Mouse (Mus musculus): ENCODE measurements around the gene Defb25.
A peak's percentile ranks its signal among the peaks of the same experiment; 100 is the strongest.

Gene Defb25

DNA sequence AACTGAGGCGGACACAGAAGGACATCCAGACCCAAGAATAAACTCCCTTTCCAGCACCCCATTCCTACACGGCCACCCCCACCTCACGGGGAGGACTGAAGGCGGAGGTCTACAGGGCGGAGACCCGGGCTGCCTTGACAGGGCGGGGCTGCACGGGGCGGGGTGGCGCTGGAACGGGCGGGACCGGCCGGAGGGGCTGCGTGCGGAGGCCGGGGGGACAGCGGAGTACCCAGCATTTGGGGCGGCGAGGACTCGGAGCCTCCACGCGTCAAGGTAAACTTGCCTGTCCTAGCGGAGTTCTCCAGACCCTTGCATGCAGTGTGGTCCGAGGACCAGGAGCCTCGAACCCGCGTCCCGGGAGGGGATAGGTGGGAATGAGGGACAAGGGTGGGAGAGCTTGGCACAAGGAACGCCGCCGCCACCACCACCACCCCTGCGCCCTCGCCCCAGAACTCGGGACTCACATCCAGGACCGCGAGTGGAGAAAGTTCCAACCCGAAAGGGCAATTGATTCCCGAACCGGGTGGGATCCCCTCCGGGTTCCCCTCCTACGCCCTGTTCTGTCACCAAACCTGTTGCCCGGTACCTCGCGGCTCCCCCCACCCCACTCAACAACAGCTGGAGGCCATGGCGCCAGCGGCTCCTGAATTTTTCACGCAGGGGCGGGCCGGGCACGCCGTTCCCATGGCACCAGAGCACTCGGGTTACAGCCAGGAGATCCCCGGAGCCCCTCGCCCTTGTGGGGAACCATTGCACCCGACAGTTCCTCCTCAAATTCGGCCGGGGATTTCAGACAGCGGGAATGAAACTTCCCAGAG lies 4.1 kb upstream of the Defb25 start, which contains the start of gene Rem1:
Rem1 (plus strand) TSS at position 178 of the 818 bp plus-strand sequence.
- peak in 1 of 2 experiments; percentile 24 for DNase-seq

DNA sequence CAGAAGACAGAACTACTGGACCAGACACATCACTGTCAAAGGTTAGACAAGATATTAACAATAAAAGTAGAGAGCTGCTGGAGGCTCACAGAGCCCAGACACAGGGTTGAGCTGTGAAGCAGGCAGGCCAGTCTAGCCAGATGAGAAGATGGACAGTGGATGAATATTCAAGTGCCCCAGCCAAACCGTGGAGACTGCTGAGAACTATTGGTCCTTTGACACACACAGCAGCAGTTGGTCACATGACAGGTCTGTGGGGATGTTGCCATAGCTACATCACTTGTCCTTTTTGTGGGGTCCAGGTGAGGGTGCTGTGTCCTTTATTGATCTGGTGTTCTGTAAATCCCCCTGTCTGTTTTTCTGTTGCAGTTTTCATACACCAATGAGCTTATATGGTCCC lies 2.4 kb upstream of the Defb25 start:
- DNase-seq = no peak

GRCm38 (mm10) chr2:152624566-152624965 lies 1.7 kb upstream of the Defb25 start:
- DNase-seq = no peak

- DNase-seq = no peak
These were observed 702 bp downstream of the Defb25 start for GRCm38 (mm10) chr2:152622151-152622550.

GRCm38 (mm10) chr2:152620367-152621134 lies 2.3 kb downstream of the Defb25 start:
- peak; percentile 36 to 47 for DNase-seq

GRCm38 (mm10) chr2:152617374-152617773 lies 5.5 kb downstream of the Defb25 start:
- no peak for DNase-seq

DNA sequence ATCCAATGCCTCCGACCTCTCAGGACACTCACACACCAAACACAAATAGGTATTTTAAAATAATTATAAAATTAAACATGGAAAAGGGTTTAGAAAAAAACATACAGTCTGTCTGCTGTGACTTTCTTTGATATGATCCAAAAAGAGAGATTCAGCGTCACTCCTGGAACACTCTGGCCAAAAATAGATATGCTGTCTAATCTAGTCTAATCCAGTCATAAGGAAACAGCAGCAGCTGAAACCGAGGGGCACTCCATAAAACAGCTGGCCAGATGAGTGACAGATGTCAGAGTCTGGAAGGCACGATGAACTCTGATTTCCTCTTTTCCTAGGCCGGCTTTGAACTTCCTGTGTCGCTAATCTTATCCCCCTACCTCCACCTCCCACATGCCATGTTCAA lies 6.4 kb downstream of the Defb25 start:
- DNase-seq = no peak

GRCm38 (mm10) chr2:152615563-152615962 lies 7.3 kb downstream of the Defb25 start:
- peak; percentile 25 to 42 for DNase-seq

- no peak for DNase-seq
These were observed 10.7 kb downstream of the Defb25 start for GRCm38 (mm10) chr2:152612193-152612592.

DNA sequence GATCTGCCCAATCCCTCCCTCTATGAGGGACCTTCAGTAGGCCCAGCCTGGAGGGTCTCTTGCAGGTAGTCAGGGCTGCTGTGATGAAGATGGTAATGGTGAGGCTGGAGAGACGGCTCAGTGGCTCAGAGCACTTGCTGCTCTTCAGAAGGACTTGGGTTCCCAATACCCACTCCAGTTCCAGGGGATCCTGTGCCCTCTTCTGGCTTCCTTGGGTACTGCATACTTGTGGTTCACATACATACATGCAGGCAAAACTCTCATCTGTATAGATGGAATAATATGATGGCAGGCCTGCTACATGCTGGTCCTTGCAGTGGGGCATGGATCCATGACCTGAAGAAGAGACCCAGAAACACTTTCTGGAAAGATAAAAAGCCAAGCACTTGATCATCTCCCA lies 14.1 kb downstream of the Defb25 start:
- no peak for DNase-seq

DNA sequence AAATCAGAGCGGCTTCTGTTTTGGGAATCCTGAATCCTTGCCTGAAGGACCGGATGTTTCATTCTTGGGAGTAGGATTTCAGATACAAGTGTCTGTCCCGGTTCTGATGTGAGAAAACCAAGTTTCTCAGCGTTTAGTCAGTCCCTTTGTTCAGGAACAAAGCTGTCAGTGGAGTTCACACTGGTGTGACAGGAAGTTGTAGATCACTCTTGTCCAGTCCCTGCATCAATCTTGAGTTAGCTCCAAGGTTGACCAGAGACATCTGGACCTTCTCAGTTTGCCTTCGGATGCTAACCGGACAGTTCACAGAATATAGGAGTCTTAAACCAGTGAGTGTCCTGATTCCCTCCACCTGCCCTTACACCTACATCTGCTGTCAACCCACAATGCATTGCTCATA lies 15.1 kb downstream of the Defb25 start:
- DNase-seq = no peak

DNA sequence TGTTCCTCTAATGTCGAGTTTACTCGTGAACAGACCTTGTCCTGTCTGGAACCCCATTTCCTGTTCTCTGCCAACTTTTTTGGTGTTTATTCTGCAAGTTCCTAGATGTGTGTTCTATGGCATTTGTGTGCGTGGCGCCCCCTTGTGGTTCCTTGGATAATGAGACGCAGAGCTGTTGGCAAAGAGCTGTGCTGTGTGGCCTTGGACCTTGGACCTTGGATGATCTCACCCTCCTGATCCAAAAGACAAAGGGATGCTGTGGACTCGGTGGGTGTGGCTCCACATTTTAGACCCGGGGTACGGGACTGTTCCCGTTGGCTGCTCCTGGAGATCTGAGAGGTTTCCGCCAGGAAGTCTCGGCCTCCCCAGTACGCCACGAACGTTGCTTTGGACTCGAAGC lies 18.8 kb downstream of the Defb25 start, which contains the start of gene Defb36:
Defb36 (plus strand) TSS at position 271 of the 400 bp plus-strand sequence.
- DNase-seq = no peak

- no peak for DNase-seq
These were observed 21.4 kb downstream of the Defb25 start for GRCm38 (mm10) chr2:152601275-152601960.

GRCm38 (mm10) chr2:152600076-152600475 lies 22.8 kb downstream of the Defb25 start:
- DNase-seq = no peak

DNA sequence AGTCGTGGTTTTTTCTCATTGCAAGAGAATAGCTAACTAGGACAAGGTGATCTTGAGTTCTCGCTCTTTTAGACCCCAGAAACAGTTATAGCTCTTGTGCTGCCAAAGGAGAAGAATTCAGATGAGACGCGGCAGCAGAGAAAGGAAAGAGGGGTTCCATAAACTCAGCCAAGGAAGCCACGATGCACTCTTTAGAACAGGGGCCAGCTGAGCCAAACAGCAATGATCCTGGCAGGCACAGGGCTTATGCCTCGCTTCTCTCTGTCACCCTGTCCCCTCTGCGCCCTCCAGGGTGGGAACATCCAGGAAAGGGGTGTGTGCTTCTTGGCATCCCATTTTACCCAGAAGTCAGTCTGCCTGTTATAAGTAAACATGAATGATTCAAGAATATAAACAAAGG lies 23.6 kb downstream of the Defb25 start, which contains the start of gene Defb45:
Defb45 (minus strand) TSS at position 101 of the 400 bp plus-strand sequence.
- DNase-seq = no peak

DNA sequence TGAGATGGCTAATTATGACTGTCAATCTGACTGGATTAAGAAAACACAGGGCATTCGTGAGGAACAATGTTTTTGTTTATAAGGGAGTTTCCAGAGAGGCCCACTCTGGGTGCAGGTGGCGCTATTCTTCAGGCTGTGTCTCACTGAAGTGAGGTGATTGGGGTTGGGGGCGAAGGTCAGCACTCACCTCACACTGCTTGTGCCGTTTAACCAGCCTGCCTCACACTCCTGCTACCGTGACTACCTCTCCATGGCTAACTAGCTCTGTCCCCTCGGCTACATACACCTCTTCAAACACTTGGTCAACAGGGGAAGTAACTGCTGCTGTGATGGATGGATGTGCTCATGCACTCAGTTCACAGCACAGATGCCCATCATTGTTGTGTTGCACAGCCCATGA lies 33.8 kb downstream of the Defb25 start:
- DNase-seq = no peak

DNA sequence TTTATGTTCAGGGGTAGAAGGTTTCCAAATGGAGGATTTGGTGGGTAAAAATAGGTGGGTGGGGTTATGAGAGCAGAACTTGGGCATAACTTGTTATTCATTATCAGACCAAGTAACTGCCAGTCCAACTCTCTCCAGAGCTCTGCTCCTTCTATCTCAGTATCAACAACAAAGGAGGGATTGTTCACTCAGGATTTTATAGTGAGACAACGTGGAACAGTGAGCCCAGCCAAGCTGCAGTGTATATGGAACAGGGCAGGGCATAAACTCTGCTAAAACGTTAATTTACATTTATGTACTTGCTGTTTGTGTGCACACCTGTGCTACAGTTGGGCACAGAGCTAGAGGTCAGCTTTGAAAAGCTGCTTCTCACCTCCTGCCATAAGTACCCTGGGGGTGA lies 34.4 kb downstream of the Defb25 start:
- DNase-seq = no peak

- no peak for DNase-seq
These were observed 35.8 kb downstream of the Defb25 start for GRCm38 (mm10) chr2:152586926-152587560.

- DNase-seq = no peak
These were observed 42.2 kb downstream of the Defb25 start for GRCm38 (mm10) chr2:152580612-152581011.

GRCm38 (mm10) chr2:152580107-152580506 lies 42.7 kb downstream of the Defb25 start, which contains the start of gene Defb19:
Defb19 (minus strand) TSS chr2:152580312.
- DNase-seq = no peak

DNA sequence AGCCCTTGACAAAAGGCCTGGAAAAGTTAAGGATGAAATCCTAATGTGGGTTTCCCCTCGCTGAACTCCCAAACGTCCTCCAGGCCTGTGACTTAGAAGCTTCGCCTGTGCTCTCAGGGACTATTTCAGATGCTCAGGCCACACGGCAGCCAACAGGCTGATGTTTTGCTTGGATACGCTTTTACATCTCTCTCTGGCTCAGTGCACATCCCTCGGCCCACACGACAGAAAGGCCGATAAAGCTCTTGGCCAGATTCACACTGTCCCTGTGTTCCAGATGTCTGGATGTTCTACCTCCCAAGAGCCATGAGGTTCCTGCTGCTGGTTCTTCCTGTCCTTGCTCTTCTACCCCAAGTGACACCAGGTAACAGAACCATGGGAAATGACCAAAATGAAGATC lies 49.4 kb downstream of the Defb25 start:
- DNase-seq = no peak

All from lung, adult 18-20 months (tissue).